Mouse (Mus musculus) hindbrain, embryonic 14.5 days (tissue): Measurements from ENCODE around the gene Dio1. TPM values are rescaled to one million over a fixed set of nuclear protein-coding genes. Genes with fewer than 3 reads are reported as not detected.

Experiments used
- ATAC-seq: fragments of 200-750 bp; cut with Nextera tagmentation; 2 replicates; pipeline ENCODE4 v1.8.0; 2017; ENCODE audit warnings: moderate number of reproducible peaks, mild to moderate bottlenecking, moderate TSS enrichment, moderate library complexity; ENCODE audit not compliant: low FRiP score
- DNase-seq: peaks from one replicate; pipeline ENCODE4 v3.0.0-alpha.2; 2015; ENCODE audit warnings: low spot score
- H3K27ac ChIP-seq: fragments of 300-500 bp; sonication (generic); 2 replicates; pipeline ENCODE4 v1.5.1; 2014; ENCODE audit warnings: mild to moderate bottlenecking, moderate library complexity
- H3K27me3 ChIP-seq: fragments of 300-500 bp; sonication (generic); 2 replicates; pipeline ENCODE4 v1.6.1; 2014; ENCODE audit warnings: mild to moderate bottlenecking, low read length, mixed read lengths; ENCODE audit not compliant: control insufficient read depth, insufficient read depth
- H3K36me3 ChIP-seq: fragments of 300-500 bp; sonication (generic); replicated peaks from 2 replicates; pipeline ENCODE4 v1.6.1; 2014; ENCODE audit not compliant: control insufficient read depth, insufficient read depth
- H3K4me1 ChIP-seq: fragments of 300-500 bp; sonication (generic); replicated peaks from 2 replicates; pipeline ENCODE4 v1.6.1; 2014; ENCODE audit warnings: antibody characterized with exemption, low read length, mixed read lengths; ENCODE audit not compliant: control insufficient read depth, insufficient read depth
- H3K4me2 ChIP-seq: fragments of 300-500 bp; sonication (generic); replicated peaks from 2 replicates; pipeline ENCODE4 v1.6.1; 2014; ENCODE audit warnings: mild to moderate bottlenecking, moderate library complexity
- H3K4me3 ChIP-seq: fragments of 300-500 bp; sonication (generic); replicated peaks from 2 replicates; pipeline ENCODE4 v1.5.1; 2014; ENCODE audit warnings: mild to moderate bottlenecking, low read length
- H3K9ac ChIP-seq: fragments of 300-500 bp; sonication (generic); 2 replicates; pipeline ENCODE4 v1.6.1; 2014
- H3K9me3 ChIP-seq: fragments of 300-500 bp; sonication (generic); 2 replicates; pipeline ENCODE4 v1.6.1; 2016; ENCODE audit warnings: low read length; ENCODE audit not compliant: control insufficient read depth
- WGBS: fragments of 180-500 bp; shearing (Covaris S2); extraction: QIAGEN DNeasy Blood & Tissue Kit; methylation state at CpG from one replicate; pipeline ENCODE4 v1.1.7; 2014; 5-methylcytosine and 5-hydroxymethylcytosine counted together
- polyA plus RNA-seq: library from polyadenylated mRNA; unstranded; fragments of >200 nt; fragmentation: Nextera tagmentation; extraction: Ambion mirVana; gene quantifications from 2 replicates; pipeline ENCODE4 v1.2.1, GENCODE M21; 2014

The Dio1 gene
- polyA plus RNA-seq, result not detected in 2 replicates

GRCm38 (mm10) chr4:107306966-107307365 lies at the start of gene Dio1:
Dio1 (minus strand) TSS chr4:107307169.
- Histone ChIP-seq H3K4me3 (no peak within 1 kb of the TSS), H3K4me1 (no peaks in the 10 kb centered on the region), H3K27me3 (no peaks in the 10 kb centered on the region), H3K4me2 (no peak within 1 kb of the TSS), H3K27ac (no peak within 1 kb of the TSS), H3K9me3 (no peaks in the 10 kb centered on the region), H3K36me3 (no peaks in the 10 kb centered on the region), H3K9ac (no peak within 1 kb of the TSS)
- DNase-seq (no peak), ATAC-seq (no peak; the same call in 1 of the 2 replicates)
- 62% methylated on average over 6 of the region's 6 CpGs for WGBS

DNA sequence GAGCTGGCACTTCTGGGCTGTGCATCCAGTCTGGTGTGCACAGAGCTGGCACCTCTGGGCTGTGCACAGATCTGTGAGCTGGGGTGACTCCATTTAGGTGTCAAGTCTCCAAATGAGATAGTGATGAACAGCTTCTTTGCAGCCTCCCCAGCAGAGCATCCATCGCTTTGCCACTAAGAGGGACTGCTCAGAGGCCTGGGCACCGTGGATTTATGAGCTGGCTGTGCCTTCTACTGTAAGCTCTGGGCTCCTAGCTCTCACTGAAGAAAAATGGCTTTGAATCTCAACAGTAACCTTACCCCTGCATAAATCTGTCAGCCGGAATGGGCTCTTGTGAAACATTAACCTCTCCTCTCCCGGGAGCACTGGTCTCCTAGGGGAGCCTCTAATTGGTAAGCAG lies 47.6 kb upstream of the Dio1 start:
- H3K27me3 ChIP-seq, result no peaks in the 10 kb centered on the region
- H3K9ac ChIP-seq, result no peak overlapping the region
- no peak overlapping the region for H3K4me2 ChIP-seq
- H3K4me3 ChIP-seq, result no peak overlapping the region
- no peak for DNase-seq
- peak; percentile 34; the same call in 1 of the 2 replicates for ATAC-seq
- WGBS, result 41% methylated on average over 4 of the region's 4 CpGs
- no peaks in the 10 kb centered on the region for H3K9me3 ChIP-seq
- H3K36me3 ChIP-seq, result peaks cover 24% of the 10 kb centered on the region
- no peak overlapping the region; the same call in 1 of the 2 replicates for H3K27ac ChIP-seq
- no peaks in the 10 kb centered on the region for H3K4me1 ChIP-seq

DNA sequence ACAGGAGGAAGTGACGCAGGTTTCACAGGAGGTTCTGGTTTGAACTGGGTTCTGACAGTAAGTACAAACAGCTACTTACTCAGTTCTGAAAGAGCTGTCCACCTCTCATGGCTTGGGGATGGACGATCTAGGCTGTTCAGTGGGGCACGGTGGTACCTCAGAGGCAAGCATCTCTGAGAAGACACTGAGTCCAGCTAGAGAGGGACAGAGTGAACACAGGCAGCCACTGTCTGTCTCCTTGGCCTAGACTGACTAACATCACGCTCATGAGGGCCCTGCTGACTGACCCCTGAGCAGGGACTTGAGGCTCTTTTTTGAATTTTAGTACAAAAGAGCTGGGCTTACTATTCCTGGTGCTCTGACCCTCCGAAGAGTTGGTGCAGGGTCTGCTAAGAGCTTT lies 47.2 kb upstream of the Dio1 start:
- no peak for DNase-seq
- Histone ChIP-seq H3K9ac (no peak overlapping the region), H3K9me3 (no peaks in the 10 kb centered on the region), H3K27me3 (no peaks in the 10 kb centered on the region), H3K4me1 (no peaks in the 10 kb centered on the region), H3K36me3 (peaks cover 21% of the 10 kb centered on the region), H3K27ac (no peak overlapping the region; the same call in 1 of the 2 replicates), H3K4me2 (no peak overlapping the region), H3K4me3 (no peak overlapping the region)
- WGBS, result 82% methylated on average over 5 of the region's 5 CpGs
- ATAC-seq, result no peak

- DNase-seq (no peak), ATAC-seq (no peak)
- Histone ChIP-seq H3K4me3 (no peak overlapping the region), H3K9me3 (no peaks in the 10 kb centered on the region), H3K36me3 (peaks cover 21% of the 10 kb centered on the region), H3K9ac (no peak overlapping the region), H3K4me1 (no peaks in the 10 kb centered on the region), H3K4me2 (no peak overlapping the region), H3K27ac (no peak overlapping the region), H3K27me3 (no peaks in the 10 kb centered on the region)
- 93% methylated on average over 3 of the region's 3 CpGs for WGBS
Measured at GRCm38 (mm10) chr4:107353612-107354011, 46.6 kb upstream of the Dio1 start.

DNA sequence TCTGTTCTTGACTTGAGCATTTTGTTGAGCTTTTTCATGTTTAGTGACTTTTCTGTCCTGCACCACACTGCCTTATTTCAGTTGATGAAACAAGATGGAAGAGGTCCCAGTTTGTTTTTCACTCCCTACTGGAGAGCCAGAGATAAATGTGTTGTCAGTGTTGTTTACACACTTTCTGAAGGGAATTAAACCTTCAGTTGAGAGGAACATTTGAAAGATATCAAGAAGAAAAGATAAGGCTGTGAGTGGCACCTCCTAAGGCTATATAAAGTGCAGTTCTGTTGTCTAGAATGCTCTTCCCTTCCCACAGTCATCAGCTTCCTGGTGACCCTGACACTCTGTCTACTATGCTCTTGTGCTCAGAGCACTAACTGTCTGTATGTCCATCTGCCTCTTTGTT lies 44.4 kb upstream of the Dio1 start:
- Histone ChIP-seq H3K27me3 (no peaks in the 10 kb centered on the region), H3K9me3 (no peaks in the 10 kb centered on the region), H3K4me1 (no peaks in the 10 kb centered on the region), H3K9ac (no peak overlapping the region), H3K4me2 (no peak overlapping the region), H3K36me3 (peaks cover 26% of the 10 kb centered on the region), H3K27ac (no peak overlapping the region), H3K4me3 (no peak overlapping the region)
- DNase-seq (no peak), ATAC-seq (no peak)

DNA sequence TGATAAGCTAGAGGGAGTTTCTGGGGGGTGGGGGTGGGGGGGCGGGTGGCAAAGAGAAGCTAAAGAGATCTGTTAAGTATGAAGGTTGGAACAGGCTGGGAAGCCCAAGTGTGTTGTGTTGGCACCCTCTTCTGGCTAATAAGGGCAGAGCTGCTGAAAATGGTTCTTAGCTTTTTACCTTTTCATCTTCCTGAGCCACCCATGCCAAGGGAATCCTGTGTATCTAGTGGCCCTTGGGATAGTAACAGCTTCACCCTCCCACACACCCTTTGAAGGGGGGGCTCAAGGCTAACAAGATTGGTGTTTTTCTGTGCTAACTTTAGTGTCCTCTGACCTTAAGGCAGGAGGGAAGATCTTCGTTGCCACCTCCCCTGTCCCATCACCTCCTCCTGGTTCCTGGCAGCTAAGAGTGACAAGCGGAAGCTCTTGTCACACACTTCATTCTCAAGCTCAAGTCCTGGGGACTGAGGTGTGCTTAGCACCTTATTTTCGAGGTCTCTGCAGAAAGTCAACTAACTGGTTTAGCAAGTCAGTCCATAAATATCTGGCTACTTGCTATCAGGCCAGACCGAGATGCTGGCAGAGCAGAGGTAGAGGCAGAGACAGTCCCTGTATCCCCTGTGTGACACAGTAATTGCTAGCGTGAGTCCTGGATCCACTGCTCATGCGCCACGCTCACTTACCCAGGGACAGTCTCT lies 42.5 kb upstream of the Dio1 start:
- WGBS, result 79% methylated on average over 8 of the region's 8 CpGs

DNA sequence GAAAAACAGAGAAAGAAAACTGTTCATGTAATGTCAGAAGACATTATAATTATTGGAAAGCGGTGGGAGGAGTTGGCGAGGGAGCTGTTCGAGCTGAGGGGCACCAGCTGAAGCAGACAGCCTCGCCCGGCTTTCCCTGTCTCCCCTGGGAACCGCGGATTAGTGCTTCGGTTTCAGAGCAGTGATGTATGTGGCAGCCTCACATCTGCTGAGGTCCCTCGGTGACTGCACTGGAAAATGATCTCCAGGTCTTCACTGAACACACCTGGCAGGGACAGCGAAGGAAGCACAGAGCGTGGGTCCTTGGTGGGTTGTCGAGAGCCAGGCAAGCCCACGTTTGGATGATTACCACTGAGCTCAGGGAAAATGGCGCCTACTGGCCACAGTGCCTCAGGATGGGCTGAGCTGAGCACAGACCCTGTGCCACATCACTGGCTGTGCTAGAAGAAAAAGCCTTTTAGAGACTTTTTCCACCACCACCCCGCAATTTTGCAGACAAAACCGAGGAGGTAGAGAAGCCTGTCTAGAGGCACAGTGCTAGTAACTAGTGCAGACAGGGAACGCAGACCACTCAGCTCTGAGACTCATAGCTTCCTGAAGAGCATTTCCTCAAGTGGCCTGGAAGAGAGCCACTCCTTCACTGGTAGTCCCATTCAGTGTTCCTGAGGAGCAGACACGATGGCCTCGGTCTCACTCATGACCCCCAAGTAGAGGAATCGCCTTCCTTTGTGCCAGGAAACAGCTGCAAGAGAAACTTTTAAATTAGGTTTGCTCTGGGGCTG lies 41.8 kb upstream of the Dio1 start:
- peak overlapping the region; percentile 10; the same call in 1 of the 2 replicates for H3K27ac ChIP-seq
- H3K27me3 ChIP-seq, result no peaks in the 10 kb centered on the region
- peaks cover 38% of the 10 kb centered on the region for H3K36me3 ChIP-seq
- no peak overlapping the region for H3K4me3 ChIP-seq
- no peaks in the 10 kb centered on the region for H3K9me3 ChIP-seq
- 56% methylated on average over 20 of the region's 20 CpGs for WGBS
- no peak overlapping the region for H3K4me2 ChIP-seq
- H3K9ac ChIP-seq, result no peak overlapping the region
- no peaks in the 10 kb centered on the region for H3K4me1 ChIP-seq
- DNase-seq (no peak), ATAC-seq (peak; percentile 46; the same call in 1 of the 2 replicates)

More for the DNA sequence above, 42.5 kb upstream of the Dio1 start:
- Histone ChIP-seq H3K9me3 (no peaks in the 10 kb centered on the region), H3K9ac (no peak overlapping the region), H3K4me1 (no peaks in the 10 kb centered on the region), H3K36me3 (peaks cover 38% of the 10 kb centered on the region), H3K27me3 (no peaks in the 10 kb centered on the region), H3K27ac (no peak overlapping the region), H3K4me3 (no peak overlapping the region), H3K4me2 (no peak overlapping the region)
- ATAC-seq (no peak), DNase-seq (peak; percentile 67)

GRCm38 (mm10) chr4:107347221-107347620 lies 40.3 kb upstream of the Dio1 start:
- no peak overlapping the region for H3K4me3 ChIP-seq
- peaks cover 42% of the 10 kb centered on the region for H3K36me3 ChIP-seq
- no peak overlapping the region for H3K27ac ChIP-seq
- no peaks in the 10 kb centered on the region for H3K4me1 ChIP-seq
- H3K9me3 ChIP-seq, result no peaks in the 10 kb centered on the region
- H3K4me2 ChIP-seq, result no peak overlapping the region
- ATAC-seq (no peak), DNase-seq (no peak)
- no peaks in the 10 kb centered on the region for H3K27me3 ChIP-seq
- H3K9ac ChIP-seq, result no peak overlapping the region
- WGBS, result 84% methylated on average over 6 of the region's 6 CpGs

DNA sequence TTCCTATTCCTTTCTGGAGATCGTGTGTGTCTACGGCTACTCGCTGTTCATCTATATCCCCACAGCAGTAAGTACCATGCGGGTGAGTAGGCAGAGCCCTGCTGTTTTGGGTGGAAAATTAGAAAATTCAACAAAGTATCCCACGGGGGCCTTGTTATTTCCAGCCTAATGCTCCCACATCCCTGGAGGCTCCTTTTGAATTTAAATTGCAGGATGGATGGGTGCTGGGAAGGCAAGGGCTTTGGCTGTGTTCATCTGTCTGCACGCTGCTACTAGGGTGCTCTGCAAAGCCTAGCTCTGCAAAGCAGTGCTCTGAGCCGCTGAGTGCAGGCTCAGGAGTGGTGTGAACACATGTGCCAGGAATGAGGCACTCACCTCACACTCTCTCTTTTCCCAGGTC lies 37.6 kb upstream of the Dio1 start:
- Histone ChIP-seq H3K9ac (no peak overlapping the region), H3K9me3 (no peaks in the 10 kb centered on the region), H3K4me2 (no peak overlapping the region), H3K4me3 (no peak overlapping the region), H3K4me1 (no peaks in the 10 kb centered on the region; the same call in 1 of the 2 replicates), H3K36me3 (peaks cover 27% of the 10 kb centered on the region), H3K27ac (no peak overlapping the region), H3K27me3 (no peaks in the 10 kb centered on the region)
- WGBS, result 69% methylated on average over 7 of the region's 7 CpGs
- DNase-seq (no peak), ATAC-seq (no peak)
